Mouse (Mus musculus) gastrocnemius, adult 2 months (tissue): ENCODE data around the gene Lkaaear1. TPM values are rescaled to one million over a fixed set of nuclear protein-coding genes. Genes with fewer than 3 reads are reported as not detected.

Source experiments
- DNase-seq: peaks from one replicate; pipeline ENCODE4 v3.0.0; 2022
- H3K27ac ChIP-seq: fragments of 200-600 bp; 2 replicates; pipeline ENCODE4 v1.8.1; 2022; ENCODE audit warnings: mild to moderate bottlenecking
- H3K4me3 ChIP-seq: fragments of 200-600 bp; 2 replicates; pipeline ENCODE4 v1.8.1; 2022; ENCODE audit warnings: mild to moderate bottlenecking, moderate library complexity
- CTCF ChIP-seq: fragments of 200-600 bp; IDR thresholded peaks from 2 replicates; pipeline ENCODE4 v1.8.1; 2022; ENCODE audit warnings: antibody characterized with exemption, mild to moderate bottlenecking, moderate library complexity
- intact Hi-C: fragments of 180-260 bp; cut with DNase I; formaldehyde crosslinking; loops from one replicate; pipeline ENCODE4 v1.15.1; 2025
- long read RNA-seq, 2 experiments: library from polyadenylated mRNA; stranded (forward); transcript quantifications; one replicate each; pipeline ENCODE4 v2.0.0; 2021
- total RNA-seq, 2 experiments: library from RNA; stranded (reverse); gene quantifications; 2 replicates each; pipeline ENCODE4 v1.2.3; 2021

The Lkaaear1 gene
- total RNA-seq, result not detected
- long read RNA-seq, experiment 1, result 0 reads
- long read RNA-seq, experiment 2, result 0 reads

- intact Hi-C loops, result no loop called here
- H3K27ac ChIP-seq, result no peak within 1 kb of the TSS
- DNase-seq, result no peak
- TF ChIP-seq CTCF, result no peak
- H3K4me3 ChIP-seq, result no peak within 1 kb of the TSS
Measured at GRCm38 (mm10) chr2:181698241-181698640, at the start of gene Lkaaear1. Gene Lkaaear1, minus strand, starts transcription at chr2:181698442.

GRCm38 (mm10) chr2:181730051-181730450, 31.8 kb upstream of the Lkaaear1 start:
- no peak for TF ChIP-seq CTCF
- no peak overlapping the region for H3K27ac ChIP-seq
- intact Hi-C loops, result no loop called here
- DNase-seq, result no peak
- no peak overlapping the region for H3K4me3 ChIP-seq

GRCm38 (mm10) chr2:181727659-181728262, 29.5 kb upstream of the Lkaaear1 start:
- DNase-seq, result no peak
- TF ChIP-seq CTCF, result no peak
- Histone ChIP-seq H3K27ac (no peak overlapping the region), H3K4me3 (no peak overlapping the region)
- intact Hi-C loops, result no loop called here

- intact Hi-C loops, result no loop called here
- Histone ChIP-seq H3K27ac (no peak overlapping the region), H3K4me3 (no peak overlapping the region)
- no peak for DNase-seq
- peak; percentile 42 for TF ChIP-seq CTCF
Measured at GRCm38 (mm10) chr2:181722213-181722612, 24.0 kb upstream of the Lkaaear1 start.

GRCm38 (mm10) chr2:181721200-181721599, 23.0 kb upstream of the Lkaaear1 start:
- TF ChIP-seq CTCF, result no peak
- DNase-seq, result no peak
- intact Hi-C loops, result no loop called here

GRCm38 (mm10) chr2:181720061-181720460, 21.8 kb upstream of the Lkaaear1 start:
- H3K4me3 ChIP-seq, result no peak overlapping the region
- DNase-seq, result no peak
- H3K27ac ChIP-seq, result no peak overlapping the region
- TF ChIP-seq CTCF, result no peak
- intact Hi-C loops, result no loop called here

More at GRCm38 (mm10) chr2:181721200-181721599, 23.0 kb upstream of the Lkaaear1 start:
- no peak overlapping the region for H3K27ac ChIP-seq
- H3K4me3 ChIP-seq, result no peak overlapping the region

- TF ChIP-seq CTCF, result no peak
- intact Hi-C loops, result no loop called here
- Histone ChIP-seq H3K4me3 (no peak overlapping the region), H3K27ac (no peak overlapping the region)
- no peak for DNase-seq
Measured at GRCm38 (mm10) chr2:181716991-181717390, 18.7 kb upstream of the Lkaaear1 start.

- TF ChIP-seq CTCF, result no peak
- intact Hi-C loops, result no loop called here
- DNase-seq, result no peak
- Histone ChIP-seq H3K4me3 (no peak overlapping the region), H3K27ac (no peak overlapping the region)
Measured at GRCm38 (mm10) chr2:181715382-181715781, 17.1 kb upstream of the Lkaaear1 start.

GRCm38 (mm10) chr2:181714903-181715326, 16.7 kb upstream of the Lkaaear1 start, which contains the start of gene Oprl1:
Gene Oprl1, plus strand, starts transcription at chr2:181715016.
- no peak within 1 kb of the TSS for H3K4me3 ChIP-seq
- intact Hi-C loops, result no loop called here
- TF ChIP-seq CTCF, result no peak
- no peak within 1 kb of the TSS for H3K27ac ChIP-seq
- no peak for DNase-seq

GRCm38 (mm10) chr2:181713749-181714148, 15.5 kb upstream of the Lkaaear1 start:
- DNase-seq, result no peak
- H3K4me3 ChIP-seq, result no peak overlapping the region
- no peak for TF ChIP-seq CTCF
- no peak overlapping the region for H3K27ac ChIP-seq
- intact Hi-C loops, result no loop called here

- intact Hi-C loops, result loop anchor here (5.0 kb wide), 1 partner anchor 49 kb away; the partner anchor contains the start of gene Gm29797
- Histone ChIP-seq H3K4me3 (no peak overlapping the region), H3K27ac (no peak overlapping the region)
- TF ChIP-seq CTCF, result peak; percentile 63
- no peak for DNase-seq
Measured at GRCm38 (mm10) chr2:181706668-181707067, 8.4 kb upstream of the Lkaaear1 start.

- intact Hi-C loops, result no loop called here
- no peak for TF ChIP-seq CTCF
- no peak overlapping the region for H3K27ac ChIP-seq
- no peak overlapping the region for H3K4me3 ChIP-seq
- no peak for DNase-seq
Measured at GRCm38 (mm10) chr2:181696801-181697420, 1.3 kb downstream of the Lkaaear1 start.

- no peak for TF ChIP-seq CTCF
- no peak for DNase-seq
- intact Hi-C loops, result no loop called here
- H3K4me3 ChIP-seq, result no peak overlapping the region
- no peak overlapping the region for H3K27ac ChIP-seq
Measured at GRCm38 (mm10) chr2:181695776-181696175, 2.5 kb downstream of the Lkaaear1 start.

GRCm38 (mm10) chr2:181694581-181694980, 3.7 kb downstream of the Lkaaear1 start:
- no peak for DNase-seq
- TF ChIP-seq CTCF, result no peak
- intact Hi-C loops, result no loop called here
- H3K4me3 ChIP-seq, result no peak overlapping the region
- no peak overlapping the region for H3K27ac ChIP-seq
